Mouse (Mus musculus): ENCODE results near the gene Gpr108.

The Gpr108 gene

GRCm38 (mm10) chr17:57245311-57245929 is 2.8 kb downstream of the Gpr108 start:
- DNase-seq (ENCODE audit: low read depth, low spot score), result no peak

- no peak for DNase-seq (ENCODE audit: low read depth, low spot score)
Observed at GRCm38 (mm10) chr17:57243650-57244370, 4.4 kb downstream of the Gpr108 start.

- DNase-seq (ENCODE audit: low read depth, low spot score), result no peak
Observed at GRCm38 (mm10) chr17:57237181-57237580, 11.1 kb downstream of the Gpr108 start.

GRCm38 (mm10) chr17:57235803-57236202 is 12.4 kb downstream of the Gpr108 start:
- DNase-seq (ENCODE audit: low read depth, low spot score), result no peak

GRCm38 (mm10) chr17:57234254-57234928 is 13.9 kb downstream of the Gpr108 start:
- DNase-seq (ENCODE audit: low read depth, low spot score), result no peak

GRCm38 (mm10) chr17:57233038-57233437 is 15.2 kb downstream of the Gpr108 start:
- DNase-seq (ENCODE audit: low read depth, low spot score), result no peak

GRCm38 (mm10) chr17:57232200-57232599 is 16.0 kb downstream of the Gpr108 start:
- DNase-seq (ENCODE audit: low read depth, low spot score), result no peak

- DNase-seq (ENCODE audit: low read depth, low spot score), result no peak
Observed at GRCm38 (mm10) chr17:57231321-57231771, 16.9 kb downstream of the Gpr108 start.

GRCm38 (mm10) chr17:57230728-57231125 is 17.5 kb downstream of the Gpr108 start:
- DNase-seq (ENCODE audit: low read depth, low spot score), result no peak

- DNase-seq (ENCODE audit: low read depth, low spot score), result no peak
Observed at GRCm38 (mm10) chr17:57229851-57230727, 18.2 kb downstream of the Gpr108 start.

- no peak for DNase-seq (ENCODE audit: low read depth, low spot score)
Observed at GRCm38 (mm10) chr17:57228873-57229272, 19.4 kb downstream of the Gpr108 start.

GRCm38 (mm10) chr17:57228014-57228413 is 20.2 kb downstream of the Gpr108 start, which contains the start of gene C3:
Gene C3, minus strand, starts transcription at chr17:57228136.
- no peak for DNase-seq (ENCODE audit: low read depth, low spot score)

- DNase-seq (ENCODE audit: low read depth, low spot score), result no peak
Observed at GRCm38 (mm10) chr17:57227468-57227867, 20.8 kb downstream of the Gpr108 start.

- no peak for DNase-seq (ENCODE audit: low read depth, low spot score)
Observed at GRCm38 (mm10) chr17:57223313-57223712, 24.9 kb downstream of the Gpr108 start.

- no peak for DNase-seq (ENCODE audit: low read depth, low spot score)
Observed at GRCm38 (mm10) chr17:57221911-57222310, 26.3 kb downstream of the Gpr108 start.

GRCm38 (mm10) chr17:57219884-57220207 is 28.4 kb downstream of the Gpr108 start:
- peak; percentile 67 for DNase-seq (ENCODE audit: low read depth, low spot score)

- peak; percentile 88 for DNase-seq (ENCODE audit: low read depth, low spot score)
Observed at GRCm38 (mm10) chr17:57219167-57219883, 28.9 kb downstream of the Gpr108 start.

- no peak for DNase-seq (ENCODE audit: low read depth, low spot score)
Observed at GRCm38 (mm10) chr17:57218335-57218900, 29.8 kb downstream of the Gpr108 start.

GRCm38 (mm10) chr17:57214676-57215387 is 33.4 kb downstream of the Gpr108 start:
- DNase-seq (ENCODE audit: low read depth, low spot score), result peak; percentile 48

GRCm38 (mm10) chr17:57211501-57211900 is 36.7 kb downstream of the Gpr108 start:
- no peak for DNase-seq (ENCODE audit: low read depth, low spot score)
